Mouse (Mus musculus) T-cell, adult 66 days (primary cell): ENCODE measurements around the gene Cfl2. TPM values are rescaled to one million over a fixed set of nuclear protein-coding genes. Genes with fewer than 3 reads are reported as not detected.

Experiments used
- total RNA-seq, 2 experiments: library from RNA; stranded (reverse); gene quantifications; 3 replicates in 1 of 2; 4 replicates in 1 of 2; pipeline ENCODE4 v1.2.4; 2023

The Cfl2 gene
- total RNA-seq, result 10 to 100 TPM; 29.7 to 34.5 TPM

GRCm38 (mm10) chr12:54862606-54863535, at the start of gene Cfl2:
Gene Cfl2 (minus strand): TSS chr12:54862877.

Other genes with a start within 250 kb of the Cfl2 start
- gene Sptssa, start 206.3 kb downstream of the Cfl2 start, total RNA-seq, result 10 to 100 TPM; 39.7 to 40.7 TPM
- gene Eapp, start 167.0 kb downstream of the Cfl2 start, total RNA-seq, result 10 to 100 TPM; 34.4 to 40.2 TPM
- gene Snx6, start 67.2 kb downstream of the Cfl2 start, total RNA-seq, result 10 to 100 TPM; 59.5 to 66.4 TPM
- gene Gm20403, start 123.7 kb upstream of the Cfl2 start, total RNA-seq, result not detected
- 100 to 1,000 TPM in 1 of 2 experiments, 10 to 100 TPM in 1; 95.8 to 103 TPM for gene Baz1a, start 151.5 kb upstream of the Cfl2 start, total RNA-seq
- gene 2700097O09Rik, start 217.2 kb upstream of the Cfl2 start, total RNA-seq, result 10 to 100 TPM; 10.3 to 12.7 TPM
- gene Srp54a, start 217.4 kb upstream of the Cfl2 start, total RNA-seq, result 10 to 100 TPM; 57.3 to 61.0 TPM